Mouse (Mus musculus): ENCODE data around the gene Fras1.

Gene Fras1

DNA sequence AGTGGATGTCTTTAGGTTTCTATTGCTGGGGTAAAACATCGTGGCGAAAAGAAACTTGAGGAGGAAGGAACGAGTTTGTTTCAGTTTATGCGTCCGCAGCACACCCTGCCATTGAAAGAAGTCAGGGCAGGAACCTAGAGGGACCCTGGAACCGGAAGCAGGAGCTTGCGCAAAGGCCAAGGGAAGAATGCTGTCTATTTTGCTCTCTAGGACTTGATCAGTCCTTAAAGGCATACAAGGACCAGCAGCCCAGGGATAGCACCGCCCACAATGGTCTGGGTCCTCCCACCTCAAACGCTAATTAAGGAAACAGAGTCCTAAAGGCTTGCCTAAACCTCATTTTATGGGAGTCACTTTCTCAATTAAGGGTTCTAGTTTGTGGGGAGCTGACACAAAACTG lies 418.7 kb downstream of the Fras1 start:
- peak; percentile 20 for DNase-seq (ENCODE audit: low read depth, low spot score)

DNA sequence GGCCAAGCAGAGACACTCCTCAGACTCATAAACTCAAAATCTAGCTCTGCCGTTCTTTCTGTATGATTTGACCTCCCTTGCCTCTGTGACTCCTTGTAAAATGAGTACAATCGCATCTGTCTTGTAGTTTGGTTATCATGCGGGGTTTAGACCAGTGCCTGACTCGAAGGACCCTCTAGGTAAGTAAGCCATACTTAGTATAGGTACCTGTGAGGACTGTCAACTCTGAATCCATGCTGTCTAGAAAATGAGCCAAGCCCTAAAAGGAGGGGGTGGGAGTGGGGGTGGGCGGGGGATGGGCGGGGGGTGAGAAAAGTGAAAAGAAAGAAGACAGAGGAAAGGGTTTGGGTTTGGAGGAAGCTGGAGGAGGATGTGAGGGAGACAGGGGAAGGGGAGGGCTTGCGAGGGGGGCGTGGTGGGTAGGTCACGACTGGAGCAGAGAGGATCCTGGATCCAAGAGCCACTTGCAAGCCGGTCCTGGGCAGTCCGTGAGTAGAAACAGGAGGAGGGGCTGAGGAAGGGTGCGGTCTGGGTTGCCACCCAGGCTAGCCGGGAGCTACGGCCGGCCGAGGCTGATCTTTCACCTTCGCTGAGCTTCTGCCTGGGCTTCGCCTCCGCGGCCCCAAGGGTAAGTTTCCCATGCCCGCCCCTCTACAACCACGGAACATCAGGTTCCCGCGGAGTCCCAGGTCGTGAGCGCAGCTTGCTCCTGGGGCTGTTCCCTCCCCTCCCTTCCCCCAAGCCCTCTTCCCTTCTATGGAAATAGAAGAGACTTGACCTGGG lies 419.4 kb downstream of the Fras1 start, which contains the start of gene Anxa3:
Gene Anxa3, plus strand, starts transcription at position 404 of the 783 bp plus-strand sequence.
- DNase-seq (ENCODE audit: low read depth, low spot score) = peak; percentile 85

DNA sequence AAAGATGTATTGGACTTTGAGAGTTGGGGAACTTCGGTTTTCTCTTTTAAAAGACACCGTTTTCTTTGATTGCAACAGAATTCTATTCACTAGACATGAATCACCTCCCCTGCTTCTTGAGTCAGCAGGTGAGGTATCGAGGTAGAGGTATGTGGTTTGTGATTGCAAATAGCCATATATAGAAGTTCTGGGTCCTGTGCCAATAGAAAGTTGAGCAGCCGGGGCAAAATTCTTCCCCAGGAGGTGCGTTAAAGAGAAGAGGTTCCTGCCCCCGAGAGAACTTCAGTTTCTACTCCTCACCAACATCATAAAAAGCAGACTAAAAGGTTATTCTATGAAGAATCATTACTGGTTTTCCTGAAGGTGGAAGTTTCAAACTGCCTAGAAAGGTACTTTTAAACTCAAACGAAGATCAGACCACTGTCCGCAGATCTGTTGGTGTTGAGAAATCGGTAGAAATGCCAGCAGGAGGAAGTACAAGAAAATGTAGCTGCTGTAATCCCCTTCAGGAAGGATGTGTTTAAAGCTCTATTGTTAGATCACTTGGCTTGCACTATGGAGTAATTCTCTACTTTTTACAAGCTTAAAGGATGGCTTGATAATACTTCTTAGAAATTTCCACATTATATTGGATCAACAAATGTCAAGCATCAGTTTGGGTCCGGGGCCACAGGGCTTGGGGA lies 420.3 kb downstream of the Fras1 start:
- no peak for DNase-seq (ENCODE audit: low read depth, low spot score)

DNA sequence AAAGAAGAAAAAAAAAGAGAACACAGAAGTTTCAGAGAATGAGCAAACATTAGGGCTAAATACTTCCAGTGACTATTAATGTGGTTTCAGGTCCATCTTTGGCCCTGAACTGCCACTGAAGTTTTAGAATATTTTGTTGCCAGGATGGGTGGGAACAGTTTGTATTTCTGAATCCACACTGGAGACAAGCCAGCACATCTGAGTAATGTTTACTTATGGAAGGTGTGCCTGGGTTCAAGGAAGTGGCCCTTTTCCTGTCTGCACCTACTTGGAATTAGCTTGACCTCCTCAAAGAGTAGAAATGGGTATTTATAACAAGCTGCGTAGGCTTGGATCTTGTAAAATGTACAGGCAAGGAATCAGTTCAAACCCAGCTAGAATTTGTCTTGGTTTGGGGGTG lies 422.0 kb downstream of the Fras1 start:
- DNase-seq (ENCODE audit: low read depth, low spot score) = no peak

DNA sequence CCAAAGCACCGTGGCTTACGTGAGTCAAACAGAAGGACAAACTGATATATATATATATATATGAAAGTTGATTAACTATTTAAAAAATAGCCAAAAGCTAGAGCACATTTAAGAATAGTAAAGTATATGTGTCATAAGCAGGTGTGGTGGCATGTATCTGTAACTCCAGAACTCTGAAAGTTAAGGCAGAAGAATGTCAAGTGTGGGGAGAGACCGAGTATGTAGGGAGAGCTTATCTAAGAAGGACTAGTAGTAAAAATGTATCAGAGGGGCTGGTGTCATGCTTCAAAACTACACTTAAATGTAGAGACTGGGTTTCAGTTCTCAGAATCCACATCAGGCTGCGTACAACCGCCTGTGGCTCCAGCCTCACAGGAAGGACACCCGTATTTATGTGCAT lies 423.7 kb downstream of the Fras1 start:
- DNase-seq (ENCODE audit: low read depth, low spot score) = no peak

DNA sequence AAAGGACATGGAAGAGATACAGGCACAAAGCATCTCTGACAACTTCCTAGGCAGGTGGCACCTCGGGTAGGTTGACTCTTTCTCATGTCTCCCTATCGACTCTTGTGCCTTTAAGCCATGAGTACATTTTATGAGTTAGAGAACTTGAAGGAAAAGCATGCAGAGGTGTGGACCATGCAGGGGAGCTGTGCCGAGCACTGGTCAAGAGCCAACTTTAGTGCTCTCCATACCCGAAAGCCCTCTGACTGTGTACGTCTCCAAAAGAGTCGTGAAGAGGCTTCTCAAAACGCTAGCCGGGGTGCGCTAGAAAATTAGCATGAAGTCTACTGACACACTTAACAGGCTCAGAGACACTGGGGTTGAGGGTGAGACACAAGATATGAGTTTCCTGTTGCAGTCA lies 425.4 kb downstream of the Fras1 start:
- no peak for DNase-seq (ENCODE audit: low read depth, low spot score)

DNA sequence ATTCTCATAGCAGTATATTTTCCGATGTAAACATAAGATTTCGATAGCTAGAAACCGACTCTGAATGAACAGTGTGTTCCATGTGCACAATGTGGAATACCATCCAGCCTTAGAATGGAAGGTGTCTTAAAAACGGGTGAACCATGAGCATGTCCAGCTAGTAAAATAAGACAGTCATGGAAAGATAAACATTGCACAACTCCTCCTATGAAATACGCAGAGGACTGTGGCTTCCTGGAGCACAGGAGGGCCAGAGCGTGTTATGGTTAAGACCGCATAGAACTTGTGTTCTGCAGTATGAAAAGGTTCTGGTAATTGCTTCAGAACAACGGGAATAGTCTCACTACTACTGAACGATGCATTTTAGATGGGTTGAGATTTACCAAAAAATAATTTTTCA lies 426.2 kb downstream of the Fras1 start:
- DNase-seq (ENCODE audit: low read depth, low spot score) = no peak

DNA sequence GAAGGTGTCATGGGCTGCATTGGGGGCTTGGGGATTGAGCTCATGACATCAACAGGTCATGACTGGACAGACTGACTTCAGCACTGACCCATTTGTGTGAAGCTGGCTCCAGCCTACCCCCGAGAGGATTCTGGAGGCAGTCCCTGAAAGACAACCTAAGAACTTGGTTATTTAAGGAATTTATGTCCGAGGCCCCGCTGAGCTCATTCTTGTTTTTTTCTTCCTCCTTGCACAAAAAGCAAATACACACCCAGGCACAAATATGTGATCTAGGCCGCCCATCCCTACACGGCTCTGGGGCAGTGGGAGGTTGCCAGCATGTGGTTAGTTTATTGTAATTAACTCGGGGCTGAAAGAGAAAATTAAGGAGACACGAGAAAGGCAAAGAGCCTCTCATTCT lies 428.4 kb downstream of the Fras1 start:
- no peak for DNase-seq (ENCODE audit: low read depth, low spot score)

DNA sequence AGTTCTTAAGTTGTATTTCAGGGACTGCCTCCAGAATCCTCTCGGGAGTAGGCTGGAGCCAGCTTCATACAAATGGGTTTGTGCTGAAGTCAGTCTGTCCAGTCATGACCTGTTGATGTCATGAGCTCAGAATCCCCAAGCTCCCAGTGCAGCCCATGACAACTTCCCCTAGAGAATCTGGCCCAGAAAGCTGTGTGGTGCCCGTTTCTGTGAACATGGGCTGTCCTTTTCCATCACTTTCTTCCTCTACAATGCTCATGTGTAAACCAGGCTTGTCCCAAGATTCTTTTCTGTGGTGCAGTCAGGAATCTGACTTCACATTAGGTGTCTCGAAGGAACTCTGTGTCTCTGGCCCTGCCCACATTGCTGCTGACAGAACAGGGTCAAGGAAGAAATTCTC lies 429.3 kb downstream of the Fras1 start:
- no peak for DNase-seq (ENCODE audit: low read depth, low spot score)

DNA sequence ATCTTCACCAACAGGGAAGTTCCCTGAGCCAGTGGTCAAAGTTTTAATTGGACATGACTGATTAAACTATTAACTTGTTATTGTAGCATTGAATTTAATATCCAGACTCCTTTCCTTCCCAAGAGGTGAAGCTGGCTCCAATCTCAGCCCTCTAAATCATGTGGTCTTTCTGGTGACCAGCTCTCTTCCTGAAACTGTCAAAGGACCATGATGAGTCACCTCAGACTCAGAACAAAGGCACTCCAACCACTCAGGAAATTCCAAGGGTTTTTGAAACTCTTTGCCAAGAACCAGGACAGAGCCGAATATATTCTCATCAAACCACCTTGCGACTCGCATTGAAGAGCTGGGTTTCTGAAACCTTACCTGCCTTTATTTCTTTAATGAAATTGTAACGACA lies 430.5 kb downstream of the Fras1 start:
- no peak for DNase-seq (ENCODE audit: low read depth, low spot score)

DNA sequence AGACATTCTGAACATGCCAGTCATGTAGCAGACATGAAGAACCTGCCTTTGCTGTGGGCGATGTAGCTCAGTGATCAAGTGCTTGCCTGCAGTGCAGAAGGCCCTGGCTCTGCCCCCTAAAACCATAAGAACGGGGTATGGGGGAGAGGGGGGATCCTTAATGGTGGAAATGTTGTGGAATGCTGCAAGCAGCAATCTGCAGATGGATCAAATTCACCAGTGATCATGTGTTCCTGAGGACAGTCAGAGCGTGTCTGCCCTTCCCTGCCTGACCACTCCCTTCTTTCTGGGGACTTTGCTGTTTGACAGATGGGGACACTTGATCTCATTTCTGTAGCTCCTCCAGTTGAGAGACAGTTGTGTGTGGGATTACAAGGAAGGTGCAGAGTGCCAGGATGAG lies 431.1 kb downstream of the Fras1 start:
- no peak for DNase-seq (ENCODE audit: low read depth, low spot score)

DNA sequence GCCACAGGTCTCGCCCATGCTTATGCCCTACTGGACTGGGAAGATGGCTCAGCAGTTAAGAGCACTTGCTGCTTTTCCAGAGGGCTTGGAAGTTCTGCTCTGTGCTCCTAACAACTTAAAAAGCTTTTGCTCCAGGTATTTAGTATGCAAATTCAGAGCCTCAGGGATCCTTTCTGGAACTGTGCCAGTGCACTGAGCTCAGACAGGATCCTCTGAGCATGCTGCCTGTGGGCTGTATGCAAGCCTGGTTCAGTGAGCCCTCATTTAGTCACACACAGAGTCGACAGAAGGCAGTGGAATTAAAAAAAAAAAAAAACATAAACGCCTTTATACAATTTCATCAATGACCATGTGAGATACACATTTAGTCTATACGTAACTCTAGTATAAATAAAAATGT lies 436.9 kb downstream of the Fras1 start:
- peak; percentile 24 for DNase-seq (ENCODE audit: low read depth, low spot score)

DNA sequence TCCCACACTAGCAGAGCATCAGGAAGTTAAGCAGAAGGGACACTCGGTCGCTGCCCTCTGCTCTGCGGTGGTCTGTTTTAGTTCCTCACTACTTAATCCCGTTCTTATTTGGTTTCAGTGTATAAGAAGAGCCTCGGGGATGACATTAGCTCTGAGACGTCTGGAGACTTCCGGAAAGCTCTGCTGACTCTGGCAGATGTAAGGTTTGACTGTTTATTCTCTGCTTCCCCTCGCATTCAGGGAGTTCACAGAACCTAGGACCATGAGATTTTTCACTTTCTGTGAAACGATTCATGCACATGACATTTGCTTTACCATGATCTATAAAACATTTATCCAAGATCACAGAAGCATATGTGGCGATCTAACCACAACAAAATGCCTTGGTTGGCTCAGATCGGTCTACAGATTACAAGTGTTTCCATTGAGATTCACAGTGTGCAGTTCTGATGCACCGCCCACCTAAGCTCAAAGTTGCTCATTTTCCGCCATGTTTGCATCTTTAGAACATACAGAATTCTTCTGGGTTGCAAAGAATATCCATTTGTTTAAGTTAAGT lies 451.1 kb downstream of the Fras1 start:
- no peak for DNase-seq (ENCODE audit: low read depth, low spot score)

DNA sequence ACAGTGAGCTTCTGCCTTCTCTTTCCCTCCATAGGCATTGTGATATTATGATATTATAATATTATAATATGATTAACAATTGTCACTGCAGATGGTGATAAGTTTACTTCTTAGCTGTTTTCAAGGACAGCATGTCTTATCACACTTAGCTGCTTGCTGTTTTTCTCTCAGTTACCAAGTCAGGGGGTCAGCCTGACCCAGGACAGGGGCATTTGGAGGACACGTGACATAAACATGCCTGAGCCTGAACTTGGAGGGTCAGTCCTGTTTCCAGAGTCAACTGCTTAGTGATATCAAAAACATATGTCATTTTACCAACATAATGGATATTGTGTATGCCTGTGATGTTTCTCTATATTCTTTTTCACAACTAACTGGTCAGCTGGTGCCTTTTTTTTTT lies 453.4 kb downstream of the Fras1 start:
- no peak for DNase-seq (ENCODE audit: low read depth, low spot score)
